Mouse (Mus musculus) myocyte (in vitro differentiated cells): ENCODE measurements around the gene Tstd3. TPM values are rescaled to one million over a fixed set of nuclear protein-coding genes. Genes with fewer than 3 reads are reported as not detected.

Source experiments
- H3K27me3 ChIP-seq: one replicate; pipeline ENCODE4 v1.6.1; 2011; ENCODE audit not compliant: control insufficient read depth, insufficient read depth, insufficient read length
- H3K36me3 ChIP-seq: one replicate; pipeline ENCODE4 v1.6.1; 2011; ENCODE audit not compliant: control insufficient read depth, insufficient read depth
- H3K4me2 ChIP-seq: one replicate; pipeline ENCODE4 v1.6.1; 2011; ENCODE audit warnings: low read depth, control low read depth
- H3K4me3 ChIP-seq: one replicate; pipeline ENCODE4 v1.5.1; 2011; ENCODE audit warnings: mild to moderate bottlenecking, control low read depth, moderate library complexity
- H3K79me2 ChIP-seq: one replicate; pipeline ENCODE4 v1.6.1; 2011; ENCODE audit not compliant: control insufficient read depth, insufficient read depth
- H3ac ChIP-seq: one replicate; pipeline ENCODE4 v1.6.1; 2011; ENCODE audit not compliant: control insufficient read depth, insufficient read length
- CEBPB ChIP-seq: IDR thresholded peaks from 2 replicates; pipeline ENCODE4 v1.6.1; 2011; ENCODE audit warnings: mild to moderate bottlenecking, moderate library complexity; ENCODE audit not compliant: poor library complexity, insufficient read depth, severe bottlenecking
- E2F4 ChIP-seq: IDR thresholded peaks from one replicate; pipeline ENCODE4 v1.6.1; 2011; ENCODE audit warnings: mild to moderate bottlenecking, control low read depth, moderate library complexity; ENCODE audit not compliant: insufficient read depth
- MAX ChIP-seq: IDR thresholded peaks from one replicate; pipeline ENCODE4 v1.6.1; 2011; ENCODE audit warnings: low read depth, mild to moderate bottlenecking, control low read depth
- MYOD1 ChIP-seq, 3 experiments: IDR thresholded peaks; one replicate each; pipeline ENCODE4 v1.6.1; 2011; ENCODE audit warnings: control low read depth in 2 of 3, low read depth in 2 of 3, mild to moderate bottlenecking in 2 of 3, moderate library complexity in 1 of 3; ENCODE audit not compliant: insufficient read length in 2 of 3, control insufficient read depth in 1 of 3
- MYOG ChIP-seq, 3 experiments: IDR thresholded peaks; one replicate each; pipeline ENCODE4 v1.6.1; 2011; ENCODE audit warnings: control low read depth in 2 of 3, low read depth in 2 of 3, mild to moderate bottlenecking in 2 of 3; ENCODE audit not compliant: insufficient read length in 2 of 3, control insufficient read depth in 1 of 3, insufficient read depth in 1 of 3
- POLR2A ChIP-seq: IDR thresholded peaks from one replicate; pipeline ENCODE4 v1.6.1; 2011; ENCODE audit warnings: low read depth, mild to moderate bottlenecking, control low read depth, moderate library complexity; ENCODE audit not compliant: insufficient read length
- POLR2AphosphoS2 ChIP-seq: IDR thresholded peaks from one replicate; pipeline ENCODE4 v1.6.1; 2011; ENCODE audit warnings: low read depth, control low read depth; ENCODE audit not compliant: insufficient read length
- REST ChIP-seq: IDR thresholded peaks from one replicate; pipeline ENCODE4 v1.6.1; 2011; ENCODE audit warnings: mild to moderate bottlenecking, control low read depth, moderate library complexity; ENCODE audit not compliant: insufficient read depth, insufficient read length
- SRF ChIP-seq: IDR thresholded peaks from one replicate; pipeline ENCODE4 v1.6.1; 2011; ENCODE audit warnings: low read depth; ENCODE audit not compliant: control insufficient read depth, insufficient read length
- TCF12 ChIP-seq: IDR thresholded peaks from one replicate; pipeline ENCODE4 v1.6.1; 2011; ENCODE audit warnings: mild to moderate bottlenecking, control low read depth; ENCODE audit not compliant: poor library complexity, insufficient read depth, severe bottlenecking
- TCF3 ChIP-seq: IDR thresholded peaks from one replicate; pipeline ENCODE4 v1.6.1; 2011; ENCODE audit warnings: low read depth, control low read depth; ENCODE audit not compliant: insufficient read length
- USF1 ChIP-seq: IDR thresholded peaks from one replicate; pipeline ENCODE4 v1.6.1; 2011; ENCODE audit warnings: low read depth, mild to moderate bottlenecking, control low read depth, moderate library complexity
- polyA plus RNA-seq: library from polyadenylated mRNA; unstranded; fragments of >200 nt; fragmentation: generic; extraction: Trizol; gene quantifications from one replicate; pipeline ENCODE4 v1.2.1, GENCODE M21; 2012; ENCODE audit warnings: missing spikeins

The Tstd3 gene
- polyA plus RNA-seq, 1 experiment: 7.5 TPM

- Histone ChIP-seq H3K36me3 (peaks cover 50% of the 10 kb centered on the region), H3K79me2 (no peaks in the 10 kb centered on the region), H3K4me2 (no peak overlapping the region), H3K27me3 (no peaks in the 10 kb centered on the region), H3ac (no peak overlapping the region), H3K4me3 (no peak overlapping the region)
- TF ChIP-seq TCF12 (no peak), E2F4 (no peak), POLR2A (no peak), CEBPB (no peak), MAX (no peak), USF1 (no peak)
Measured at GRCm38 (mm10) chr4:21801620-21802019, 34.6 kb upstream of the Tstd3 start.

- Histone ChIP-seq H3ac (no peak overlapping the region), H3K4me2 (no peak overlapping the region), H3K4me3 (no peak overlapping the region), H3K27me3 (no peaks in the 10 kb centered on the region), H3K36me3 (peaks cover 56% of the 10 kb centered on the region), H3K79me2 (no peaks in the 10 kb centered on the region)
- TF ChIP-seq USF1: no peak
- no peak for TF ChIP-seq TCF12
- TF ChIP-seq REST: no peak
- no peak for TF ChIP-seq CEBPB
- no peak for TF ChIP-seq POLR2AphosphoS2
- no peak for TF ChIP-seq TCF3
- TF ChIP-seq MYOG (IDR thresholded peaks at IDR 0.05; ENCODE audit: control insufficient read depth in 1 of 3, insufficient read depth in 1 of 3, insufficient read length in 2 of 3, low read depth in 2 of 3): no peak
- TF ChIP-seq E2F4: no peak
- no peak for TF ChIP-seq MAX
- no peak for TF ChIP-seq SRF
- TF ChIP-seq MYOD1 (IDR thresholded peaks at IDR 0.05; ENCODE audit: control insufficient read depth in 1 of 3, insufficient read length in 2 of 3, low read depth in 2 of 3): no peak
- TF ChIP-seq POLR2A: no peak
Measured at GRCm38 (mm10) chr4:21801013-21801412, 34.0 kb upstream of the Tstd3 start.

- Histone ChIP-seq H3K4me2 (no peak overlapping the region), H3ac (no peak overlapping the region), H3K27me3 (no peaks in the 10 kb centered on the region), H3K79me2 (no peaks in the 10 kb centered on the region), H3K4me3 (no peak overlapping the region), H3K36me3 (peaks cover 14% of the 10 kb centered on the region)
- TF ChIP-seq E2F4 (no peak), CEBPB (no peak), USF1 (no peak), POLR2A (no peak), TCF3 (no peak), MYOD1 (IDR thresholded peaks at IDR 0.05; ENCODE audit: control insufficient read depth in 1 of 3, insufficient read length in 2 of 3, low read depth in 2 of 3) (no peak), REST (no peak), TCF12 (no peak), MAX (no peak), SRF (no peak), POLR2AphosphoS2 (no peak), MYOG (IDR thresholded peaks at IDR 0.05; ENCODE audit: control insufficient read depth in 1 of 3, insufficient read depth in 1 of 3, insufficient read length in 2 of 3, low read depth in 2 of 3) (no peak)
Measured at GRCm38 (mm10) chr4:21793631-21794030, 26.6 kb upstream of the Tstd3 start.

GRCm38 (mm10) chr4:21789836-21790235, 22.8 kb upstream of the Tstd3 start:
- TF ChIP-seq MAX: no peak
- TF ChIP-seq MYOG (IDR thresholded peaks at IDR 0.05; ENCODE audit: control insufficient read depth in 1 of 3, insufficient read depth in 1 of 3, insufficient read length in 2 of 3, low read depth in 2 of 3): no peak
- no peak for TF ChIP-seq MYOD1 (IDR thresholded peaks at IDR 0.05; ENCODE audit: control insufficient read depth in 1 of 3, insufficient read length in 2 of 3, low read depth in 2 of 3)
- TF ChIP-seq REST: no peak
- TF ChIP-seq POLR2AphosphoS2: no peak
- TF ChIP-seq CEBPB: no peak
- TF ChIP-seq TCF12: no peak
- no peak for TF ChIP-seq E2F4
- peaks cover 10% of the 10 kb centered on the region for H3K36me3 ChIP-seq
- no peak overlapping the region for H3ac ChIP-seq
- no peaks in the 10 kb centered on the region for H3K27me3 ChIP-seq
- no peaks in the 10 kb centered on the region for H3K79me2 ChIP-seq
- H3K4me2 ChIP-seq: no peak overlapping the region
- H3K4me3 ChIP-seq: no peak overlapping the region

- Histone ChIP-seq H3K27me3 (no peaks in the 10 kb centered on the region), H3K4me3 (no peak overlapping the region), H3K4me2 (no peak overlapping the region), H3ac (no peak overlapping the region), H3K79me2 (no peaks in the 10 kb centered on the region), H3K36me3 (peaks cover 16% of the 10 kb centered on the region)
- no peak for TF ChIP-seq MYOG (IDR thresholded peaks at IDR 0.05; ENCODE audit: control insufficient read depth in 1 of 3, insufficient read depth in 1 of 3, insufficient read length in 2 of 3, low read depth in 2 of 3)
- no peak for TF ChIP-seq POLR2AphosphoS2
- TF ChIP-seq E2F4: no peak
Measured at GRCm38 (mm10) chr4:21788903-21789302, 21.9 kb upstream of the Tstd3 start.
